Mouse (Mus musculus) lung, postnatal 10 days (tissue): ENCODE measurements at regions not wholly inside any gene's neighbourhood (a gene's known extent, or its start where the extent isn't known, plus 50 kb on each side); places are given as distances from the start of the nearest gene placed in this dataset.

Source experiments
- DNase-seq: peaks from one replicate; pipeline ENCODE4 v3.0.0; 2021

- no peak for DNase-seq
Measured at GRCm38 (mm10) chr13:101419457-101420025, 348.5 kb downstream of the Pik3r1 start.

GRCm38 (mm10) chr13:101418272-101418671 is 349.7 kb downstream of the Pik3r1 start:
- no peak for DNase-seq

GRCm38 (mm10) chr13:101408885-101409284 is 359.1 kb downstream of the Pik3r1 start:
- no peak for DNase-seq

- no peak for DNase-seq
Measured at GRCm38 (mm10) chr13:101407633-101408032, 360.4 kb downstream of the Pik3r1 start.

GRCm38 (mm10) chr13:101373581-101374189 is 394.3 kb downstream of the Pik3r1 start:
- no peak for DNase-seq

- no peak for DNase-seq
Measured at GRCm38 (mm10) chr13:101371906-101372305, 396.1 kb downstream of the Pik3r1 start.

GRCm38 (mm10) chr13:101368170-101368569 is 399.8 kb downstream of the Pik3r1 start:
- no peak for DNase-seq

GRCm38 (mm10) chr13:101355363-101355762 is 412.7 kb downstream of the Pik3r1 start:
- DNase-seq, result no peak

- DNase-seq, result no peak
Measured at GRCm38 (mm10) chr13:101351123-101351522, 416.9 kb downstream of the Pik3r1 start.

- DNase-seq, result no peak
Measured at GRCm38 (mm10) chr13:101349354-101349753, 418.7 kb downstream of the Pik3r1 start.

GRCm38 (mm10) chr13:101338280-101338872 is 429.6 kb downstream of the Pik3r1 start:
- no peak for DNase-seq

- no peak for DNase-seq
Measured at GRCm38 (mm10) chr13:101318621-101319020, 449.4 kb downstream of the Pik3r1 start.

GRCm38 (mm10) chr13:101316336-101316735 is 451.7 kb downstream of the Pik3r1 start:
- no peak for DNase-seq

GRCm38 (mm10) chr13:101314040-101314439 is 454.0 kb downstream of the Pik3r1 start:
- DNase-seq, result no peak

- peak; percentile 25 for DNase-seq
Measured at GRCm38 (mm10) chr13:101311634-101312314, 456.2 kb downstream of the Pik3r1 start.

GRCm38 (mm10) chr13:101308724-101309123 is 459.3 kb downstream of the Pik3r1 start:
- no peak for DNase-seq

GRCm38 (mm10) chr13:101305695-101306413 is 462.2 kb downstream of the Pik3r1 start:
- DNase-seq, result no peak

GRCm38 (mm10) chr13:101305063-101305462 is 463.0 kb downstream of the Pik3r1 start:
- DNase-seq, result no peak

- DNase-seq, result no peak
Measured at GRCm38 (mm10) chr13:101301361-101301760, 466.7 kb downstream of the Pik3r1 start.

- DNase-seq, result no peak
Measured at GRCm38 (mm10) chr13:101289407-101289806, 456.2 kb upstream of the Slc30a5 start.

GRCm38 (mm10) chr13:101287131-101287530 is 453.9 kb upstream of the Slc30a5 start:
- DNase-seq, result no peak

GRCm38 (mm10) chr13:101286029-101286917 is 453.0 kb upstream of the Slc30a5 start:
- no peak for DNase-seq
